Mouse (Mus musculus): ENCODE measurements around the gene Gpatch8. TPM values are rescaled to one million over a fixed set of nuclear protein-coding genes. Genes with fewer than 3 reads are reported as not detected.

The Gpatch8 gene
- total and polyA plus RNA-seq, 3 experiments, result 17.9 to 29.7 (median 25.8) TPM

- peak; percentile 90 for TF ChIP-seq RAD21 (IDR thresholded peaks at IDR 0.05; ENCODE audit: low read depth, low read length)
- no peak for TF ChIP-seq ZMIZ1 (IDR thresholded peaks at IDR 0.05; ENCODE audit: low read depth, low read length)
- no peak for TF ChIP-seq CHD1 (IDR thresholded peaks at IDR 0.05; ENCODE audit: low read depth, low read length)
- TF ChIP-seq EP300 (IDR thresholded peaks at IDR 0.05; ENCODE audit: low read depth in 1 of 2, low read length in 2 of 2), result no peak
- no peak for TF ChIP-seq NELFE (IDR thresholded peaks at IDR 0.05; ENCODE audit: low read depth, low read length)
- no peak for TF ChIP-seq ZKSCAN1 (IDR thresholded peaks at IDR 0.05; ENCODE audit: low read depth, low read length)
- no peak for TF ChIP-seq MEF2A (IDR thresholded peaks at IDR 0.05; ENCODE audit: extremely low read depth, insufficient replicate concordance, low read depth, low read length, poor library complexity, severe bottlenecking)
- no peak for TF ChIP-seq USF2 (IDR thresholded peaks at IDR 0.05; ENCODE audit: borderline replicate concordance in 1 of 2, insufficient read depth in 1 of 2, low read depth in 1 of 2, low read length in 2 of 2)
- no peak for TF ChIP-seq POLR2A (IDR thresholded peaks at IDR 0.05; ENCODE audit: control insufficient read depth in 1 of 2, insufficient read depth in 1 of 2, low read depth in 1 of 2, low read length in 2 of 2, poor library complexity in 1 of 2)
- TF ChIP-seq SMC3 (IDR thresholded peaks at IDR 0.05; ENCODE audit: low read depth, low read length), result peak; percentile 87
- TF ChIP-seq KAT2A (conservative IDR thresholded peaks at IDR 0.05; ENCODE audit: low read depth, low read length), result no peak
- TF ChIP-seq MYC (IDR thresholded peaks at IDR 0.05; ENCODE audit: low read depth, low read length), result 0 out of 2 replicates have a peak, but pooled peaks have one; percentile 45
- peak; percentile 91 to 93 (median 92) for TF ChIP-seq CTCF (IDR thresholded peaks at IDR 0.05 in 2 of 3, conservative IDR thresholded peaks at IDR 0.05 in 1 of 3; ENCODE audit: control insufficient read depth in 1 of 3, insufficient read depth in 1 of 3, low read depth in 2 of 3, low read length in 3 of 3, poor library complexity in 1 of 3, severe bottlenecking in 1 of 3)
- TF ChIP-seq POLR2AphosphoS2 (IDR thresholded peaks at IDR 0.05; ENCODE audit: low read length), result no peak
- TF ChIP-seq MXI1 (IDR thresholded peaks at IDR 0.05; ENCODE audit: low read depth, low read length), result no peak
- peak; percentile 48; the same call in 1 of the 2 replicates for TF ChIP-seq SIN3A (IDR thresholded peaks at IDR 0.05; ENCODE audit: low read length)
Measured at GRCm38 (mm10) chr11:102434406-102434805, 121.8 kb downstream of the Gpatch8 start (continued).

- peaks cover 0 to 8% of the 10 kb centered on the region in 2 experiments; a peak in 3 of 4 replicates for H3K36me3 ChIP-seq (ENCODE audit: control insufficient read depth in 1 of 2, insufficient read depth in 2 of 2, low read length in 2 of 2)
- DNase-seq (ENCODE audit: low read depth, low spot score), result no peak
- no peaks in the 10 kb centered on the region for H3K9me3 ChIP-seq (replicated peaks; ENCODE audit: insufficient read depth, low read length)
- peaks cover 3 to 22% of the 10 kb centered on the region in 2 experiments for H3K4me1 ChIP-seq (ENCODE audit: control insufficient read depth in 1 of 2, insufficient read depth in 2 of 2, low read length in 2 of 2)
- no peak overlapping the region for H3K27ac ChIP-seq (ENCODE audit: control insufficient read depth, low read depth, low read length)
- peaks cover 2% of the 10 kb centered on the region; the same call in 1 of the 2 replicates for H3K79me2 ChIP-seq (ENCODE audit: control insufficient read depth, insufficient read depth, low read length, poor library complexity)
- no peak overlapping the region for H3K9ac ChIP-seq (ENCODE audit: control insufficient read depth, low read depth, low read length, poor library complexity, severe bottlenecking)
- H3K27me3 ChIP-seq (ENCODE audit: control insufficient read depth in 1 of 2, insufficient read depth in 2 of 2, low read length in 2 of 2), result no peaks in the 10 kb centered on the region
- no peak for TF ChIP-seq POLR2A (IDR thresholded peaks at IDR 0.05; ENCODE audit: control insufficient read depth in 1 of 2, insufficient read depth in 1 of 2, low read depth in 1 of 2, low read length in 2 of 2, poor library complexity in 1 of 2)
- TF ChIP-seq RAD21 (IDR thresholded peaks at IDR 0.05; ENCODE audit: low read depth, low read length), result no peak
- TF ChIP-seq RCOR1 (IDR thresholded peaks at IDR 0.05; ENCODE audit: low read depth, low read length), result no peak
- no peak for TF ChIP-seq ZKSCAN1 (IDR thresholded peaks at IDR 0.05; ENCODE audit: low read depth, low read length)
- no peak for TF ChIP-seq ETS1 (IDR thresholded peaks at IDR 0.05; ENCODE audit: low read depth, low read length)
- TF ChIP-seq E2F4 (IDR thresholded peaks at IDR 0.05; ENCODE audit: borderline replicate concordance, low read depth, low read length), result no peak
- TF ChIP-seq POLR2AphosphoS5 (IDR thresholded peaks at IDR 0.05; ENCODE audit: borderline replicate concordance, low read depth, low read length), result no peak
- TF ChIP-seq MYB (IDR thresholded peaks at IDR 0.05; ENCODE audit: low read depth, low read length), result no peak
- TF ChIP-seq GATA1 (IDR thresholded peaks at IDR 0.05; ENCODE audit: low read depth, low read length), result no peak
- no peak overlapping the region for H3K4me3 ChIP-seq (ENCODE audit: control insufficient read depth in 1 of 2, insufficient read depth in 1 of 2, low read depth in 2 of 2, low read length in 2 of 2)
Measured at GRCm38 (mm10) chr11:102433866-102434265, 122.3 kb downstream of the Gpatch8 start.
